Mouse (Mus musculus) heart, embryonic 16.5 days (tissue): ENCODE measurements around the gene Gcnt3. TPM values are rescaled to one million over a fixed set of nuclear protein-coding genes. Genes with fewer than 3 reads are reported as not detected.

Source experiments
- ATAC-seq: fragments of 200-750 bp; cut with Nextera tagmentation; replicated peaks from 2 replicates; pipeline ENCODE4 v1.8.0; 2017; ENCODE audit warnings: moderate number of reproducible peaks; ENCODE audit not compliant: insufficient read depth, low FRiP score; ENCODE audit errors: extremely low read depth
- H3K27ac ChIP-seq: fragments of 300-500 bp; sonication (generic); 2 replicates; pipeline ENCODE4 v1.5.1; 2014; ENCODE audit warnings: mild to moderate bottlenecking, low read length, control low read depth, moderate library complexity
- H3K27me3 ChIP-seq: fragments of 300-500 bp; sonication (generic); 2 replicates; pipeline ENCODE4 v1.6.1; 2014; ENCODE audit warnings: low read length, mixed read lengths; ENCODE audit not compliant: control insufficient read depth, insufficient read depth
- H3K36me3 ChIP-seq: fragments of 300-500 bp; sonication (generic); 2 replicates; pipeline ENCODE4 v1.6.1; 2014; ENCODE audit not compliant: control insufficient read depth, insufficient read depth
- H3K4me1 ChIP-seq: fragments of 300-500 bp; sonication (generic); 2 replicates; pipeline ENCODE4 v1.6.1; 2014; ENCODE audit warnings: low read length, mixed read lengths; ENCODE audit not compliant: control insufficient read depth, insufficient read depth
- H3K4me2 ChIP-seq: fragments of 300-500 bp; sonication (generic); 2 replicates; pipeline ENCODE4 v1.6.1; 2014; ENCODE audit warnings: low read depth, mild to moderate bottlenecking, control low read depth, low read length
- H3K4me3 ChIP-seq: fragments of 300-500 bp; sonication (generic); 2 replicates; pipeline ENCODE4 v1.5.1; 2014; ENCODE audit warnings: mild to moderate bottlenecking, control low read depth, low read length
- H3K9ac ChIP-seq: fragments of 300-500 bp; sonication (generic); 2 replicates; pipeline ENCODE4 v1.6.1; 2014; ENCODE audit warnings: low read length, control low read depth
- H3K9me3 ChIP-seq: fragments of 300-500 bp; sonication (generic); replicated peaks from 2 replicates; pipeline ENCODE4 v1.6.1; 2016; ENCODE audit warnings: low read length; ENCODE audit not compliant: control insufficient read depth
- WGBS: fragments of 180-500 bp; shearing (Covaris S2); extraction: QIAGEN DNeasy Blood & Tissue Kit; methylation state at CpG from one replicate; pipeline ENCODE4 v1.1.7; 2014; 5-methylcytosine and 5-hydroxymethylcytosine counted together
- polyA plus RNA-seq: library from polyadenylated mRNA; unstranded; fragments of >200 nt; fragmentation: Nextera tagmentation; extraction: Ambion mirVana; gene quantifications from 2 replicates; pipeline ENCODE4 v1.2.1, GENCODE M21; 2015

Gene Gcnt3
- polyA plus RNA-seq, 1 experiment from 2014 or later, result 0.11 TPM

- no peak overlapping the region for H3K4me3 ChIP-seq
- no peak overlapping the region for H3K4me2 ChIP-seq
- no peaks in the 10 kb centered on the region for H3K9me3 ChIP-seq
- no peak for ATAC-seq
- no peak overlapping the region for H3K9ac ChIP-seq
- no peak overlapping the region for H3K27ac ChIP-seq
- H3K36me3 ChIP-seq, result peaks cover 8% of the 10 kb centered on the region
- peaks cover 9% of the 10 kb centered on the region for H3K4me1 ChIP-seq
- no peaks in the 10 kb centered on the region for H3K27me3 ChIP-seq
Measured at GRCm38 (mm10) chr9:70018879-70019278, 19.0 kb downstream of the Gcnt3 start.

GRCm38 (mm10) chr9:70015632-70016031, 22.3 kb downstream of the Gcnt3 start:
- no peak overlapping the region for H3K4me3 ChIP-seq

GRCm38 (mm10) chr9:70012408-70012901, 25.4 kb downstream of the Gcnt3 start, which contains the start of gene Gtf2a2:
Gene Gtf2a2 (plus strand): TSS chr9:70012550.
- Histone ChIP-seq H3K4me3 (peak within 1 kb of the TSS; percentile 97), H3K4me2 (peak within 1 kb of the TSS; percentile 93), H3K27ac (peak within 1 kb of the TSS; percentile 92), H3K4me1 (peaks cover 13% of the 10 kb centered on the region), H3K9me3 (no peaks in the 10 kb centered on the region), H3K36me3 (peaks cover 13% of the 10 kb centered on the region), H3K9ac (peak within 1 kb of the TSS; percentile 96), H3K27me3 (no peaks in the 10 kb centered on the region)
- ATAC-seq, result peak; percentile 97
- WGBS, result under 1% methylated on average over 53 of the region's 57 CpGs

More at GRCm38 (mm10) chr9:70015632-70016031, 22.3 kb downstream of the Gcnt3 start:
- ATAC-seq, result no peak
- no peaks in the 10 kb centered on the region for H3K9me3 ChIP-seq
- H3K4me1 ChIP-seq, result peaks cover 13% of the 10 kb centered on the region
- H3K36me3 ChIP-seq, result peaks cover 5% of the 10 kb centered on the region
- no peak overlapping the region for H3K4me2 ChIP-seq
- WGBS, result 89% methylated on average over 2 of the region's 2 CpGs
- no peak overlapping the region for H3K9ac ChIP-seq
- no peaks in the 10 kb centered on the region for H3K27me3 ChIP-seq
- H3K27ac ChIP-seq, result no peak overlapping the region

- Histone ChIP-seq H3K4me2 (peak overlapping the region; percentile 57), H3K36me3 (peaks cover 15% of the 10 kb centered on the region), H3K4me3 (peak overlapping the region; percentile 97), H3K4me1 (peaks cover 13% of the 10 kb centered on the region), H3K9ac (peak overlapping the region; percentile 96), H3K27ac (peak overlapping the region; percentile 92), H3K27me3 (no peaks in the 10 kb centered on the region), H3K9me3 (no peaks in the 10 kb centered on the region)
- WGBS, result 58% methylated on average over 12 of the region's 14 CpGs
- no peak for ATAC-seq
Measured at GRCm38 (mm10) chr9:70011537-70012407, 26.1 kb downstream of the Gcnt3 start.

- Histone ChIP-seq H3K36me3 (peaks cover 15% of the 10 kb centered on the region), H3K27me3 (no peaks in the 10 kb centered on the region), H3K4me1 (peaks cover 13% of the 10 kb centered on the region), H3K9ac (no peak overlapping the region), H3K4me3 (no peak overlapping the region), H3K4me2 (no peak overlapping the region), H3K27ac (no peak overlapping the region), H3K9me3 (no peaks in the 10 kb centered on the region)
- whole genome bisulfite sequencing, result 90% methylated on average over 5 of the region's 5 CpGs
- no peak for ATAC-seq
Measured at GRCm38 (mm10) chr9:70010781-70011473, 27.0 kb downstream of the Gcnt3 start.

GRCm38 (mm10) chr9:70009754-70010304, 28.1 kb downstream of the Gcnt3 start:
- H3K9me3 ChIP-seq, result no peaks in the 10 kb centered on the region
- peaks cover 17% of the 10 kb centered on the region for H3K4me1 ChIP-seq
- no peaks in the 10 kb centered on the region for H3K27me3 ChIP-seq
- H3K36me3 ChIP-seq, result peaks cover 17% of the 10 kb centered on the region
- no peak overlapping the region for H3K4me2 ChIP-seq
- H3K9ac ChIP-seq, result no peak overlapping the region
- no peak overlapping the region for H3K4me3 ChIP-seq
- WGBS, result 70% methylated on average over 8 of the region's 8 CpGs
- H3K27ac ChIP-seq, result no peak overlapping the region
- no peak for ATAC-seq

GRCm38 (mm10) chr9:70007506-70008248, 30.2 kb downstream of the Gcnt3 start:
- 87% methylated on average over 14 of the region's 14 CpGs for WGBS
- Histone ChIP-seq H3K36me3 (peaks cover 30% of the 10 kb centered on the region), H3K27me3 (no peaks in the 10 kb centered on the region), H3K27ac (no peak overlapping the region), H3K9ac (no peak overlapping the region), H3K4me1 (peaks cover 3% of the 10 kb centered on the region; the same call in 1 of the 2 replicates), H3K4me3 (no peak overlapping the region), H3K9me3 (no peaks in the 10 kb centered on the region), H3K4me2 (no peak overlapping the region)
- no peak for ATAC-seq

GRCm38 (mm10) chr9:70006984-70007383, 30.9 kb downstream of the Gcnt3 start:
- WGBS, result 88% methylated on average over 5 of the region's 5 CpGs
- no peak for ATAC-seq

More at GRCm38 (mm10) chr9:70006984-70007383, 30.9 kb downstream of the Gcnt3 start:
- H3K9ac ChIP-seq, result no peak overlapping the region
- H3K9me3 ChIP-seq, result no peaks in the 10 kb centered on the region
- H3K4me3 ChIP-seq, result no peak overlapping the region
- no peak overlapping the region for H3K4me2 ChIP-seq
- H3K4me1 ChIP-seq, result peaks cover 3% of the 10 kb centered on the region; the same call in 1 of the 2 replicates
- H3K36me3 ChIP-seq, result peaks cover 36% of the 10 kb centered on the region
- H3K27ac ChIP-seq, result no peak overlapping the region
- H3K27me3 ChIP-seq, result no peaks in the 10 kb centered on the region
